Mouse (Mus musculus): ENCODE data around the gene Fgfr2. TPM values are rescaled to one million over a fixed set of nuclear protein-coding genes. Genes with fewer than 3 reads are reported as not detected.

Fgfr2 gene
- polyA plus RNA-seq, 1 experiment from 2014 or later, result 24.1 TPM

- H3K4me2 ChIP-seq (ENCODE audit: low read length), result no peak overlapping the region
- H3K36me3 ChIP-seq (ENCODE audit: control insufficient read depth, insufficient read depth, low read length), result no peaks in the 10 kb centered on the region
- no peak overlapping the region for H3K9ac ChIP-seq (ENCODE audit: low read depth, low read length)
- peaks cover 16% of the 10 kb centered on the region for H3K4me1 ChIP-seq (ENCODE audit: control insufficient read depth, insufficient read depth, low read depth, low read length)
- no peak overlapping the region for H3K27ac ChIP-seq (ENCODE audit: low read depth, low read length)
- no peak overlapping the region for H3K4me3 ChIP-seq (ENCODE audit: low read length)
- peak; percentile 37; the same call in 1 of the 2 replicates for ATAC-seq
- 14% methylated on average over 8 of the region's 8 CpGs for WGBS
- no peaks in the 10 kb centered on the region for H3K9me3 ChIP-seq (ENCODE audit: control insufficient read depth, low read length)
- no peaks in the 10 kb centered on the region for H3K27me3 ChIP-seq (replicated peaks; ENCODE audit: control insufficient read depth, insufficient read depth, low read length)
Observed at GRCm38 (mm10) chr7:132384736-132385455, 738.3 kb downstream of the Fgfr2 start.

GRCm38 (mm10) chr7:132380634-132381336 lies 742.4 kb downstream of the Fgfr2 start:
- no peak overlapping the region for H3K4me3 ChIP-seq (ENCODE audit: low read length)
- no peak overlapping the region for H3K27ac ChIP-seq (ENCODE audit: low read depth, low read length)
- no peak for ATAC-seq
- H3K4me2 ChIP-seq (ENCODE audit: low read length), result no peak overlapping the region
- no peaks in the 10 kb centered on the region for H3K36me3 ChIP-seq (ENCODE audit: control insufficient read depth, insufficient read depth, low read length)
- 60% methylated on average over 1 of the region's 1 CpGs for WGBS
- H3K9ac ChIP-seq (ENCODE audit: low read depth, low read length), result no peak overlapping the region
- no peaks in the 10 kb centered on the region for H3K9me3 ChIP-seq (ENCODE audit: control insufficient read depth, low read length)
- peaks cover 12% of the 10 kb centered on the region for H3K4me1 ChIP-seq (ENCODE audit: control insufficient read depth, insufficient read depth, low read depth, low read length)
- no peaks in the 10 kb centered on the region for H3K27me3 ChIP-seq (replicated peaks; ENCODE audit: control insufficient read depth, insufficient read depth, low read length)

GRCm38 (mm10) chr7:132377913-132378312 lies 745.2 kb downstream of the Fgfr2 start:
- peaks cover 9% of the 10 kb centered on the region for H3K4me1 ChIP-seq (ENCODE audit: control insufficient read depth, insufficient read depth, low read depth, low read length)
- H3K27me3 ChIP-seq (replicated peaks; ENCODE audit: control insufficient read depth, insufficient read depth, low read length), result no peaks in the 10 kb centered on the region
- H3K36me3 ChIP-seq (ENCODE audit: control insufficient read depth, insufficient read depth, low read length), result no peaks in the 10 kb centered on the region
- ATAC-seq, result no peak
- no peak overlapping the region for H3K27ac ChIP-seq (ENCODE audit: low read depth, low read length)
- no peak overlapping the region for H3K9ac ChIP-seq (ENCODE audit: low read depth, low read length)
- 54% methylated on average over 6 of the region's 6 CpGs for WGBS
- no peak overlapping the region for H3K4me3 ChIP-seq (ENCODE audit: low read length)
- H3K9me3 ChIP-seq (ENCODE audit: control insufficient read depth, low read length), result no peaks in the 10 kb centered on the region
- no peak overlapping the region for H3K4me2 ChIP-seq (ENCODE audit: low read length)

GRCm38 (mm10) chr7:132373594-132374378 lies 749.4 kb downstream of the Fgfr2 start:
- no peaks in the 10 kb centered on the region for H3K27me3 ChIP-seq (replicated peaks; ENCODE audit: control insufficient read depth, insufficient read depth, low read length)
- H3K4me1 ChIP-seq (ENCODE audit: control insufficient read depth, insufficient read depth, low read depth, low read length), result peaks cover 13% of the 10 kb centered on the region
- peak overlapping the region; percentile 29 for H3K27ac ChIP-seq (ENCODE audit: low read depth, low read length)
- H3K9me3 ChIP-seq (ENCODE audit: control insufficient read depth, low read length), result no peaks in the 10 kb centered on the region
- H3K36me3 ChIP-seq (ENCODE audit: control insufficient read depth, insufficient read depth, low read length), result no peaks in the 10 kb centered on the region
- WGBS, result 64% methylated on average over 10 of the region's 10 CpGs
- no peak overlapping the region for H3K4me2 ChIP-seq (ENCODE audit: low read length)
- H3K4me3 ChIP-seq (ENCODE audit: low read length), result no peak overlapping the region
- ATAC-seq, result 0 out of 2 replicates have a peak, but pooled peaks have one; percentile 56
- no peak overlapping the region; the same call in 1 of the 2 replicates for H3K9ac ChIP-seq (ENCODE audit: low read depth, low read length)

- 24% methylated on average over 17 of the region's 17 CpGs for WGBS
- H3K9ac ChIP-seq (ENCODE audit: low read depth, low read length), result no peak overlapping the region
Observed at GRCm38 (mm10) chr7:132372752-132373513, 750.2 kb downstream of the Fgfr2 start.

GRCm38 (mm10) chr7:132371832-132372231 lies 751.3 kb downstream of the Fgfr2 start:
- Histone ChIP-seq H3K4me2 (ENCODE audit: low read length) (no peak overlapping the region), H3K27me3 (replicated peaks; ENCODE audit: control insufficient read depth, insufficient read depth, low read length) (no peaks in the 10 kb centered on the region), H3K36me3 (ENCODE audit: control insufficient read depth, insufficient read depth, low read length) (no peaks in the 10 kb centered on the region), H3K4me3 (ENCODE audit: low read length) (no peak overlapping the region), H3K9me3 (ENCODE audit: control insufficient read depth, low read length) (no peaks in the 10 kb centered on the region), H3K9ac (ENCODE audit: low read depth, low read length) (no peak overlapping the region), H3K27ac (ENCODE audit: low read depth, low read length) (no peak overlapping the region; the same call in 1 of the 2 replicates), H3K4me1 (ENCODE audit: control insufficient read depth, insufficient read depth, low read depth, low read length) (peaks cover 13% of the 10 kb centered on the region)
- no peak for ATAC-seq
- 61% methylated on average over 1 of the region's 1 CpGs for WGBS

More at GRCm38 (mm10) chr7:132372752-132373513, 750.2 kb downstream of the Fgfr2 start:
- no peaks in the 10 kb centered on the region for H3K9me3 ChIP-seq (ENCODE audit: control insufficient read depth, low read length)
- no peaks in the 10 kb centered on the region for H3K36me3 ChIP-seq (ENCODE audit: control insufficient read depth, insufficient read depth, low read length)
- H3K4me1 ChIP-seq (ENCODE audit: control insufficient read depth, insufficient read depth, low read depth, low read length), result peaks cover 13% of the 10 kb centered on the region
- peak; percentile 59 for ATAC-seq
- no peak overlapping the region for H3K4me2 ChIP-seq (ENCODE audit: low read length)
- no peak overlapping the region for H3K4me3 ChIP-seq (ENCODE audit: low read length)
- H3K27me3 ChIP-seq (replicated peaks; ENCODE audit: control insufficient read depth, insufficient read depth, low read length), result no peaks in the 10 kb centered on the region
- H3K27ac ChIP-seq (ENCODE audit: low read depth, low read length), result peak overlapping the region; percentile 59

GRCm38 (mm10) chr7:132369784-132370183 lies 753.4 kb downstream of the Fgfr2 start:
- 74% methylated on average over 2 of the region's 2 CpGs for WGBS
- Histone ChIP-seq H3K9ac (ENCODE audit: low read depth, low read length) (no peak overlapping the region), H3K27me3 (replicated peaks; ENCODE audit: control insufficient read depth, insufficient read depth, low read length) (no peaks in the 10 kb centered on the region), H3K4me1 (ENCODE audit: control insufficient read depth, insufficient read depth, low read depth, low read length) (peaks cover 13% of the 10 kb centered on the region), H3K9me3 (ENCODE audit: control insufficient read depth, low read length) (no peaks in the 10 kb centered on the region), H3K4me3 (ENCODE audit: low read length) (no peak overlapping the region), H3K36me3 (ENCODE audit: control insufficient read depth, insufficient read depth, low read length) (no peaks in the 10 kb centered on the region), H3K27ac (ENCODE audit: low read depth, low read length) (no peak overlapping the region), H3K4me2 (ENCODE audit: low read length) (no peak overlapping the region)
- no peak for ATAC-seq

- Histone ChIP-seq H3K4me3 (ENCODE audit: low read length) (no peak overlapping the region), H3K4me2 (ENCODE audit: low read length) (no peak overlapping the region), H3K9ac (ENCODE audit: low read depth, low read length) (no peak overlapping the region), H3K9me3 (ENCODE audit: control insufficient read depth, low read length) (no peaks in the 10 kb centered on the region), H3K27me3 (replicated peaks; ENCODE audit: control insufficient read depth, insufficient read depth, low read length) (no peaks in the 10 kb centered on the region), H3K36me3 (ENCODE audit: control insufficient read depth, insufficient read depth, low read length) (no peaks in the 10 kb centered on the region), H3K4me1 (ENCODE audit: control insufficient read depth, insufficient read depth, low read depth, low read length) (peaks cover 13% of the 10 kb centered on the region), H3K27ac (ENCODE audit: low read depth, low read length) (no peak overlapping the region)
- no peak for ATAC-seq
- 74% methylated on average over 6 of the region's 6 CpGs for WGBS
Observed at GRCm38 (mm10) chr7:132368859-132369258, 754.3 kb downstream of the Fgfr2 start.
